Mouse (Mus musculus): ENCODE measurements around the gene Col5a1. TPM values are rescaled to one million over a fixed set of nuclear protein-coding genes. Genes with fewer than 3 reads are reported as not detected.

The Col5a1 gene
- polyA plus RNA-seq, 1 experiment from 2014 or later: 53.3 TPM

GRCm38 (mm10) chr2:27864491-27865365 lies 21.5 kb upstream of the Col5a1 start:
- no peak overlapping the region for H3K9ac ChIP-seq
- ATAC-seq (ENCODE audit: insufficient number of reproducible peaks, low FRiP score): no peak
- no peak overlapping the region for H3K4me3 ChIP-seq
- 0 out of 2 replicates have a peak, but pooled peaks cover 4% of the 10 kb centered on the region for H3K27me3 ChIP-seq (replicated peaks)
- no peak overlapping the region for H3K27ac ChIP-seq (ENCODE audit: poor library complexity, severe bottlenecking)
- WGBS: 63% methylated on average over 18 of the region's 18 CpGs
- no peaks in the 10 kb centered on the region for H3K36me3 ChIP-seq
- H3K4me2 ChIP-seq: no peak overlapping the region
- peaks cover 28% of the 10 kb centered on the region for H3K4me1 ChIP-seq (replicated peaks)
- no peaks in the 10 kb centered on the region for H3K9me3 ChIP-seq (replicated peaks)

GRCm38 (mm10) chr2:27870586-27870985 lies 15.6 kb upstream of the Col5a1 start:
- no peaks in the 10 kb centered on the region for H3K9me3 ChIP-seq (replicated peaks)
- WGBS: 71% methylated on average over 1 of the region's 1 CpGs
- H3K36me3 ChIP-seq: no peaks in the 10 kb centered on the region
- H3K9ac ChIP-seq: no peak overlapping the region
- no peak for ATAC-seq (ENCODE audit: insufficient number of reproducible peaks, low FRiP score)
- H3K4me1 ChIP-seq (replicated peaks): peaks cover 35% of the 10 kb centered on the region
- H3K4me2 ChIP-seq: no peak overlapping the region
- no peaks in the 10 kb centered on the region for H3K27me3 ChIP-seq (replicated peaks)
- H3K27ac ChIP-seq (ENCODE audit: poor library complexity, severe bottlenecking): no peak overlapping the region
- no peak overlapping the region for H3K4me3 ChIP-seq

- WGBS: 9% methylated on average over 4 of the region's 4 CpGs
- 0 out of 2 replicates have a peak, but pooled peaks have one; percentile 23 for ATAC-seq (ENCODE audit: insufficient number of reproducible peaks, low FRiP score)
- peaks cover 34% of the 10 kb centered on the region for H3K4me1 ChIP-seq (replicated peaks)
- H3K4me3 ChIP-seq: no peak overlapping the region
- no peak overlapping the region for H3K4me2 ChIP-seq
- H3K27ac ChIP-seq (ENCODE audit: poor library complexity, severe bottlenecking): no peak overlapping the region
- H3K9ac ChIP-seq: no peak overlapping the region
- no peaks in the 10 kb centered on the region for H3K27me3 ChIP-seq (replicated peaks)
- H3K9me3 ChIP-seq (replicated peaks): no peaks in the 10 kb centered on the region
- no peaks in the 10 kb centered on the region for H3K36me3 ChIP-seq
These were observed 15.2 kb upstream of the Col5a1 start for GRCm38 (mm10) chr2:27871056-27871455.

GRCm38 (mm10) chr2:27872276-27872675 lies 13.9 kb upstream of the Col5a1 start:
- WGBS: 37% methylated on average over 3 of the region's 3 CpGs
- Histone ChIP-seq H3K4me2 (no peak overlapping the region), H3K9me3 (replicated peaks) (no peaks in the 10 kb centered on the region), H3K9ac (no peak overlapping the region), H3K27me3 (replicated peaks) (no peaks in the 10 kb centered on the region), H3K36me3 (no peaks in the 10 kb centered on the region), H3K4me3 (no peak overlapping the region), H3K27ac (ENCODE audit: poor library complexity, severe bottlenecking) (no peak overlapping the region), H3K4me1 (replicated peaks) (peaks cover 39% of the 10 kb centered on the region)
- no peak for ATAC-seq (ENCODE audit: insufficient number of reproducible peaks, low FRiP score)

- H3K4me2 ChIP-seq: no peak overlapping the region
- no peak overlapping the region for H3K4me3 ChIP-seq
- no peak overlapping the region for H3K27ac ChIP-seq (ENCODE audit: poor library complexity, severe bottlenecking)
- no peak overlapping the region for H3K9ac ChIP-seq
- no peak for ATAC-seq (ENCODE audit: insufficient number of reproducible peaks, low FRiP score)
- H3K27me3 ChIP-seq (replicated peaks): no peaks in the 10 kb centered on the region
- peaks cover 36% of the 10 kb centered on the region for H3K4me1 ChIP-seq (replicated peaks)
- H3K9me3 ChIP-seq (replicated peaks): no peaks in the 10 kb centered on the region
- H3K36me3 ChIP-seq: no peaks in the 10 kb centered on the region
- WGBS: 58% methylated on average over 5 of the region's 5 CpGs
These were observed 13.2 kb upstream of the Col5a1 start for GRCm38 (mm10) chr2:27873030-27873429.

- no peak for ATAC-seq (ENCODE audit: insufficient number of reproducible peaks, low FRiP score)
- Histone ChIP-seq H3K4me3 (no peak overlapping the region), H3K9ac (no peak overlapping the region), H3K9me3 (replicated peaks) (no peaks in the 10 kb centered on the region), H3K27ac (ENCODE audit: poor library complexity, severe bottlenecking) (no peak overlapping the region), H3K4me1 (replicated peaks) (peaks cover 35% of the 10 kb centered on the region), H3K36me3 (no peaks in the 10 kb centered on the region), H3K4me2 (no peak overlapping the region), H3K27me3 (replicated peaks) (no peaks in the 10 kb centered on the region)
- 66% methylated on average over 3 of the region's 3 CpGs for WGBS
These were observed 11.6 kb upstream of the Col5a1 start for GRCm38 (mm10) chr2:27874596-27874995.

- H3K4me1 ChIP-seq (replicated peaks): peaks cover 41% of the 10 kb centered on the region
These were observed 11.0 kb upstream of the Col5a1 start for GRCm38 (mm10) chr2:27875231-27875630.

GRCm38 (mm10) chr2:27875786-27876185 lies 10.4 kb upstream of the Col5a1 start:
- no peak overlapping the region for H3K4me3 ChIP-seq
- H3K36me3 ChIP-seq: no peaks in the 10 kb centered on the region
- 48% methylated on average over 5 of the region's 5 CpGs for WGBS
- H3K4me1 ChIP-seq (replicated peaks): peaks cover 38% of the 10 kb centered on the region
- ATAC-seq (ENCODE audit: insufficient number of reproducible peaks, low FRiP score): no peak
- no peak overlapping the region for H3K4me2 ChIP-seq
- no peaks in the 10 kb centered on the region for H3K9me3 ChIP-seq (replicated peaks)
- H3K27me3 ChIP-seq (replicated peaks): no peaks in the 10 kb centered on the region
- H3K27ac ChIP-seq (ENCODE audit: poor library complexity, severe bottlenecking): no peak overlapping the region
- no peak overlapping the region for H3K9ac ChIP-seq

More at GRCm38 (mm10) chr2:27875231-27875630, 11.0 kb upstream of the Col5a1 start:
- ATAC-seq (ENCODE audit: insufficient number of reproducible peaks, low FRiP score): no peak
- no peaks in the 10 kb centered on the region for H3K27me3 ChIP-seq (replicated peaks)
- 74% methylated on average over 5 of the region's 5 CpGs for WGBS
- no peaks in the 10 kb centered on the region for H3K36me3 ChIP-seq
- H3K9ac ChIP-seq: no peak overlapping the region
- no peaks in the 10 kb centered on the region for H3K9me3 ChIP-seq (replicated peaks)
- no peak overlapping the region for H3K4me2 ChIP-seq
- no peak overlapping the region for H3K27ac ChIP-seq (ENCODE audit: poor library complexity, severe bottlenecking)
- H3K4me3 ChIP-seq: no peak overlapping the region

- ATAC-seq (ENCODE audit: insufficient number of reproducible peaks, low FRiP score): no peak
These were observed 9.3 kb upstream of the Col5a1 start for GRCm38 (mm10) chr2:27876724-27877504.

GRCm38 (mm10) chr2:27878066-27878465 lies 8.2 kb upstream of the Col5a1 start:
- H3K9ac ChIP-seq: no peak overlapping the region
- H3K4me3 ChIP-seq: no peak overlapping the region
- no peaks in the 10 kb centered on the region for H3K27me3 ChIP-seq (replicated peaks)
- ATAC-seq (ENCODE audit: insufficient number of reproducible peaks, low FRiP score): 0 out of 2 replicates have a peak, but pooled peaks have one; percentile 38
- H3K36me3 ChIP-seq: no peaks in the 10 kb centered on the region
- H3K4me2 ChIP-seq: no peak overlapping the region
- peaks cover 23% of the 10 kb centered on the region for H3K4me1 ChIP-seq (replicated peaks)
- no peak overlapping the region for H3K27ac ChIP-seq (ENCODE audit: poor library complexity, severe bottlenecking)
- WGBS: 79% methylated on average over 5 of the region's 5 CpGs
- no peaks in the 10 kb centered on the region for H3K9me3 ChIP-seq (replicated peaks)

More at GRCm38 (mm10) chr2:27876724-27877504, 9.3 kb upstream of the Col5a1 start:
- H3K4me1 ChIP-seq (replicated peaks): peaks cover 32% of the 10 kb centered on the region
- H3K27me3 ChIP-seq (replicated peaks): no peaks in the 10 kb centered on the region
- H3K27ac ChIP-seq (ENCODE audit: poor library complexity, severe bottlenecking): no peak overlapping the region
- no peak overlapping the region for H3K4me3 ChIP-seq
- no peak overlapping the region for H3K4me2 ChIP-seq
- no peaks in the 10 kb centered on the region for H3K36me3 ChIP-seq
- H3K9me3 ChIP-seq (replicated peaks): no peaks in the 10 kb centered on the region
- no peak overlapping the region for H3K9ac ChIP-seq
- 76% methylated on average over 13 of the region's 13 CpGs for WGBS

GRCm38 (mm10) chr2:27883276-27883675 lies 2.9 kb upstream of the Col5a1 start:
- no peak for ATAC-seq (ENCODE audit: insufficient number of reproducible peaks, low FRiP score)
- H3K4me3 ChIP-seq: no peak overlapping the region
- no peak overlapping the region for H3K9ac ChIP-seq
- H3K27ac ChIP-seq (ENCODE audit: poor library complexity, severe bottlenecking): no peak overlapping the region
- no peak overlapping the region for H3K4me2 ChIP-seq
- H3K9me3 ChIP-seq (replicated peaks): no peaks in the 10 kb centered on the region
- no peaks in the 10 kb centered on the region; the same call in 1 of the 2 replicates for H3K27me3 ChIP-seq (replicated peaks)
- no peaks in the 10 kb centered on the region for H3K36me3 ChIP-seq
- whole genome bisulfite sequencing: 64% methylated on average over 7 of the region's 7 CpGs
- H3K4me1 ChIP-seq (replicated peaks): peaks cover 45% of the 10 kb centered on the region

Data from heart, embryonic 12.5 days (tissue).